Mouse (Mus musculus) ES-E14 (cell line): ENCODE data around the gene Arhgap30.

Experiments
- CHD2 ChIP-seq: IDR thresholded peaks from 2 replicates; pipeline ENCODE4 v1.6.1; 2014; ENCODE audit warnings: mild to moderate bottlenecking, low read depth, low read length, inconsistent platforms
- HCFC1 ChIP-seq: IDR thresholded peaks from 2 replicates; pipeline ENCODE4 v1.6.1; 2012; ENCODE audit warnings: low read length, inconsistent platforms, borderline replicate concordance; ENCODE audit not compliant: insufficient read depth
- MAFK ChIP-seq: IDR thresholded peaks from 2 replicates; pipeline ENCODE4 v1.6.1; 2014; ENCODE audit warnings: mild to moderate bottlenecking, low read depth, low read length, inconsistent platforms; ENCODE audit not compliant: insufficient read depth
- ZC3H11A ChIP-seq: IDR thresholded peaks from 2 replicates; pipeline ENCODE4 v1.6.1; 2012; ENCODE audit warnings: low read depth, mild to moderate bottlenecking, inconsistent platforms, low read length, borderline replicate concordance
- ZNF384 ChIP-seq: IDR thresholded peaks from 2 replicates; pipeline ENCODE4 v1.6.1; 2012; ENCODE audit warnings: low read depth, low read length, inconsistent platforms

GRCm38 (mm10) chr1:171435974-171436373 is 47.2 kb downstream of the Arhgap30 start:
- TF ChIP-seq HCFC1 (no peak), ZNF384 (no peak), ZC3H11A (no peak), MAFK (no peak), CHD2 (no peak)
